Mouse (Mus musculus) C2C12 (cell line): Measurements from ENCODE around the gene Lamc2. TPM values are rescaled to one million over a fixed set of nuclear protein-coding genes. Genes with fewer than 3 reads are reported as not detected.

Experiments used
- H3K27me3 ChIP-seq: one replicate; pipeline ENCODE4 v1.6.1; 2011; ENCODE audit not compliant: control insufficient read depth, insufficient read depth, insufficient read length
- H3K36me3 ChIP-seq: one replicate; pipeline ENCODE4 v1.6.1; 2011; ENCODE audit not compliant: control insufficient read depth, insufficient read depth
- H3K4me3 ChIP-seq: one replicate; pipeline ENCODE4 v1.5.1; 2011; ENCODE audit warnings: mild to moderate bottlenecking, control low read depth; ENCODE audit not compliant: poor library complexity, insufficient read depth, severe bottlenecking
- H3K79me2 ChIP-seq: one replicate; pipeline ENCODE4 v1.6.1; 2011; ENCODE audit not compliant: control insufficient read depth, insufficient read depth
- H3K79me3 ChIP-seq: one replicate; pipeline ENCODE4 v1.6.1; 2011; ENCODE audit warnings: low read depth, control low read depth
- H3ac ChIP-seq: one replicate; pipeline ENCODE3; 2011; ENCODE audit warnings: low read depth; ENCODE audit not compliant: control insufficient read depth, insufficient read length
- CEBPB ChIP-seq: IDR thresholded peaks from one replicate; pipeline ENCODE4 v1.6.1; 2011; ENCODE audit warnings: low read depth, mild to moderate bottlenecking, control low read depth, moderate library complexity
- CTCF ChIP-seq: IDR thresholded peaks from one replicate; pipeline ENCODE4 v1.5.1; 2011; ENCODE audit not compliant: control insufficient read depth, insufficient read depth, insufficient read length
- FOSL1 ChIP-seq: IDR thresholded peaks from one replicate; pipeline ENCODE4 v1.8.0; 2011; ENCODE audit warnings: mild to moderate bottlenecking, low read length; ENCODE audit not compliant: poor library complexity, insufficient read depth, severe bottlenecking
- MAX ChIP-seq: IDR thresholded peaks from one replicate; pipeline ENCODE4 v1.6.1; 2011; ENCODE audit warnings: mild to moderate bottlenecking, control low read depth
- MYOD1 ChIP-seq: IDR thresholded peaks from one replicate; pipeline ENCODE4 v1.6.1; 2011; ENCODE audit warnings: low read depth; ENCODE audit not compliant: control insufficient read depth, insufficient read length
- MYOG ChIP-seq: IDR thresholded peaks from one replicate; pipeline ENCODE4 v1.6.1; 2011; ENCODE audit not compliant: control insufficient read depth, insufficient read length; ENCODE audit errors: extremely low read depth
- USF1 ChIP-seq: IDR thresholded peaks from one replicate; pipeline ENCODE4 v1.6.1; 2011; ENCODE audit warnings: low read depth, mild to moderate bottlenecking, control low read depth, moderate library complexity
- polyA plus RNA-seq: library from polyadenylated mRNA; unstranded; fragments of >200 nt; fragmentation: generic; extraction: Trizol; gene quantifications from one replicate; pipeline ENCODE4 v1.2.1, GENCODE M21; 2012; ENCODE audit warnings: missing spikeins

Gene Lamc2
- polyA plus RNA-seq, 1 experiment = 5.4 TPM

GRCm38 (mm10) chr1:153201448-153201847 lies 15.2 kb upstream of the Lamc2 start:
- H3K27me3 ChIP-seq = no peaks in the 10 kb centered on the region
- no peak overlapping the region for H3K4me3 ChIP-seq
- no peaks in the 10 kb centered on the region for H3K79me2 ChIP-seq
- no peak overlapping the region for H3ac ChIP-seq
- no peaks in the 10 kb centered on the region for H3K79me3 ChIP-seq
- TF ChIP-seq CEBPB (no peak), FOSL1 (no peak), USF1 (no peak), CTCF (no peak), MYOG (no peak), MYOD1 (no peak), MAX (no peak)
- H3K36me3 ChIP-seq = no peaks in the 10 kb centered on the region

DNA sequence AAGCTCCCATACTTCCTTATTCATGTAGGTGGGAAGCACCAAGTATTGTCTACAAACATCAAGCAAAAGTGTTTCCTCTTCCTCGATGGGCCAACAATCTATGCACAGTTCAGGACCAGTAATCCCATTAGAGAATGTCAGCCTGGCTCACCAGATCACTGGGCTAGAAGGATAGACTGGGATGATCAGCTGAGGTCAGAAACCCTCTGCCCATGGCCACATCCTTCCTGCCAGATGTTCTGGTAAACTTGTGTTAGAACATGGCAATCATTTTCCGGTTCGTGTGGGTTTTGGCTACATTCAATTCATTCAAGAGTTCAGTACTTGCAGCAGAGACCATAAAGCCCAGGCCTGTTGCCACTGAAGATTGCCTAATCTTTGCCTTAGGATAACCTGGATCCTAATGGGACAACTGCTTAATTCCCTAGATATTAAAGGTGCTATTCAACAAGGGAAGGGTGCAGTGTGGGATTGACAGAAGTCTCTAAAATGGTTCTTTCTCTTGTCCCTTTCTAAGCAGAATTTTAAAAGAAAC lies 11.1 kb upstream of the Lamc2 start:
- Histone ChIP-seq H3K4me3 (no peak overlapping the region), H3K36me3 (no peaks in the 10 kb centered on the region), H3ac (no peak overlapping the region), H3K79me3 (no peaks in the 10 kb centered on the region), H3K27me3 (no peaks in the 10 kb centered on the region), H3K79me2 (no peaks in the 10 kb centered on the region)
- TF ChIP-seq CTCF (no peak), FOSL1 (no peak), MYOG (no peak), MYOD1 (no peak), MAX (no peak), USF1 (no peak), CEBPB (no peak)

DNA sequence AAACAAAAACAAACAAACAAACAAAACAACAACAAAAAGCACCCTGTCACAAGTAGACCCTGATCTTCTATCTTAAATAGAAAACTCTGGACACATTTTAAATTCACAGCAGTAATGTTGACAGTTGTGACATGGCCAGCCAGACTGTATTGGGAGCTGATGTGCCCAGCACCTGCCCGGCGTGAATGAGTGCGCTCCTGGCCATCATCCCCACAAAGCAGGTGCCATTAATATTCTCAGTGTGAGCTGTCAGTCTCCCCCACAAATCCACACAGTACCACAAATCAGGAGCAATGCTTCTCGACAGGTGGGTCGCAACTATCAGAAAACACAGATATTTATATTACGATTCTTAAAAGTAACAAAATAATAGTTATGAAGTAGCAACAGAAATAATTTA lies 6.7 kb upstream of the Lamc2 start:
- Histone ChIP-seq H3K4me3 (no peak overlapping the region), H3ac (no peak overlapping the region), H3K79me3 (no peaks in the 10 kb centered on the region), H3K27me3 (no peaks in the 10 kb centered on the region), H3K79me2 (no peaks in the 10 kb centered on the region), H3K36me3 (no peaks in the 10 kb centered on the region)
- TF ChIP-seq MYOD1 (no peak), CTCF (no peak)

DNA sequence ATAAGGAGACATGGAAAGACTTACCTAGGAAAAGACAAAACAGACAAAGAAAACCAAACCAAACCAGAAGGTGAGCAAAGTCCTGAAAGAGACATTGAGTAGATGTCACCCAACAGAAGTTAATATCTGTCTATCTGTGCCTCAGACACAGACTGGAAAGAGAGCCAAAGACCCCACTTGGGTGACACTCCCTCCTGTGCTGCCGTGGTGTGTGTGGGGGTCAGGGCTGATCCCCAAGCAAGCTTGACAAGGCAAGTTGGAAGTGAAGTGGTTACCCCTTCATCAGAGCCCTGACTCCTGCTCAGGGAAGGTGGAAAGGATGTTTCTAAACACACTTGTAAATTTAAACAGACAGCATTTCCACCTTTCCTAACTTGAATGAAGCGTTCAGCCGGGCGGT lies 6.1 kb upstream of the Lamc2 start:
- TF ChIP-seq MYOG (no peak), USF1 (no peak), CTCF (no peak), CEBPB (no peak), MYOD1 (no peak), FOSL1 (no peak), MAX (no peak)
- H3K36me3 ChIP-seq = no peaks in the 10 kb centered on the region
- no peak overlapping the region for H3ac ChIP-seq
- H3K4me3 ChIP-seq = no peak overlapping the region
- no peaks in the 10 kb centered on the region for H3K27me3 ChIP-seq
- no peaks in the 10 kb centered on the region for H3K79me2 ChIP-seq
- no peaks in the 10 kb centered on the region for H3K79me3 ChIP-seq

GRCm38 (mm10) chr1:153191943-153192329 lies 5.7 kb upstream of the Lamc2 start:
- no peaks in the 10 kb centered on the region for H3K36me3 ChIP-seq
- no peaks in the 10 kb centered on the region for H3K79me3 ChIP-seq
- no peak overlapping the region for H3ac ChIP-seq
- H3K27me3 ChIP-seq = no peaks in the 10 kb centered on the region
- no peak overlapping the region for H3K4me3 ChIP-seq
- no peaks in the 10 kb centered on the region for H3K79me2 ChIP-seq
- no peak for TF ChIP-seq USF1
- no peak for TF ChIP-seq MAX
- TF ChIP-seq CEBPB = no peak
- TF ChIP-seq CTCF = no peak
- TF ChIP-seq MYOG = no peak
- no peak for TF ChIP-seq FOSL1
- TF ChIP-seq MYOD1 = no peak

DNA sequence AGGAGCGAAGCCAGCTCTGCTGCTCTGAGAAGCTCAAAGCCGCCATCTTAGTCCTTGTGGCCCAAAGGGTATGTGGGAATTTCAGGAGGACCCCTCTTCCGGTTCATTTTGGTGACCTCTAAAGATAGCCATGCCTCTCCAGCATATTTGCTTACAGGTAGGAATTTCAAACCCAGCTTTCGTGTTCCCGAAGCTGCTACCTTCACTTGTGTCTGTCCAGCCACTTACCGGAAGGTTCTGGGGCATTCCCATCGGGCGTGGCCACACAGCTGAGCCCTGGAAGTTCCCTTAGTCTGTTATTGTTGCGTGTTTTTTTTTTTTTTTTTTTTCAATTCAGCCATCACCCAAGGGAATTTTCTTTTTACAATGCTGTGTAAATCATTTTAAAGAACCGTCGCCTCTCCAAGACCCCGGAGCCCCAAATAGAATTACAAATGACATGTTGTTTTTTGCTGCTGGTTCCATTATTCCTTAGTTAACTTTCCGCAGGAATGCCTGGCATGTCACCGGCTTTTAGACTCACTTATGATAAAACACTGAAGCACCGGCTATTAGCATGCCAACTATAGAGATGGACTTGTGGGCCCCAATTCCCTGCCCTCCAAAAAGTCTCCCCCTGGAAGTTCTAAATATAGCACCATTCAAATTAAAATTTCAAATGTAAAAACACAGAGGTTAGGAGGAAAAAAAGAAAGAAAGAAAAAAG lies 5.1 kb upstream of the Lamc2 start:
- H3ac ChIP-seq = no peak overlapping the region
- no peak overlapping the region for H3K4me3 ChIP-seq
- H3K79me2 ChIP-seq = no peaks in the 10 kb centered on the region
- H3K79me3 ChIP-seq = no peaks in the 10 kb centered on the region
- no peak for TF ChIP-seq MAX
- no peak for TF ChIP-seq CEBPB
- no peak for TF ChIP-seq MYOG
- TF ChIP-seq CTCF = no peak
- no peak for TF ChIP-seq FOSL1
- TF ChIP-seq USF1 = no peak
- no peak for TF ChIP-seq MYOD1
- H3K27me3 ChIP-seq = no peaks in the 10 kb centered on the region
- H3K36me3 ChIP-seq = no peaks in the 10 kb centered on the region
